Mouse (Mus musculus) erythroid progenitor cell, adult 5-6 weeks (primary cell): Measurements from ENCODE around the gene Spef2. TPM values are rescaled to one million over a fixed set of nuclear protein-coding genes. Genes with fewer than 3 reads are reported as not detected.
"Not testable (repeated sequence)": the region's sequence is repeated elsewhere in the genome, so short reads cannot be mapped to it uniquely, and the experiment has no call there.

Experiments
- ATAC-seq: replicated peaks from 2 replicates; pipeline ENCODE4 v1.8.0; 2016; ENCODE audit warnings: moderate number of reproducible peaks, mild to moderate bottlenecking, moderate TSS enrichment, inconsistent platforms; ENCODE audit not compliant: poor library complexity, low FRiP score, severe bottlenecking
- total RNA-seq, 2 experiments: library from RNA; stranded (forward) in 1 of 2; stranded (reverse) in 1 of 2; fragments of 150-400 nt in 1 of 2; fragments of 186-747, 209-891 nt in 1 of 2; gene quantifications; 2 replicates each; pipeline versions ENCODE4 v1.2.3 to v1.2.4; 2015 to 2017; ENCODE audit warnings: low replicate concordance in 2 of 2

Spef2 gene
- total RNA-seq, 2 experiments from 2014 or later: 0.68 to 0.84 TPM

DNA sequence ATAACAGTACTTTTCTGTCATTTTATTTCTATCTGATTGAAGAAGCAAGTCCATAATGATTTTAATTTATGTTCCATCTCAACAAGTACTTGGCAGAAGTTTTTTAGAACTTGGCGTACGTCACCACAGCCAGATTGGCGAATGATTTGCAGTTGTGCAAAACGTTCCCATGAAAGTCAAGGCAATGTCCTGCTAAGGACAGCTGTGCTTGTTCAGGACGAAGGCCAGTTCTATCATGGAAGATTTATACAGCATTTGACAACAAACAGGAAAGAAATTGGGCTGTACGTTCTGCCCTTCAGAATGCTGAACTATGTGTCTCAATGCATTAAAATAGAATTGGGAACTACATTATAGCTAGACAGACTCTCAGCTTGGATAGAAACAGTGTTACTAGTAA, 183.3 kb downstream of the Spef2 start:
- no peak for ATAC-seq

DNA sequence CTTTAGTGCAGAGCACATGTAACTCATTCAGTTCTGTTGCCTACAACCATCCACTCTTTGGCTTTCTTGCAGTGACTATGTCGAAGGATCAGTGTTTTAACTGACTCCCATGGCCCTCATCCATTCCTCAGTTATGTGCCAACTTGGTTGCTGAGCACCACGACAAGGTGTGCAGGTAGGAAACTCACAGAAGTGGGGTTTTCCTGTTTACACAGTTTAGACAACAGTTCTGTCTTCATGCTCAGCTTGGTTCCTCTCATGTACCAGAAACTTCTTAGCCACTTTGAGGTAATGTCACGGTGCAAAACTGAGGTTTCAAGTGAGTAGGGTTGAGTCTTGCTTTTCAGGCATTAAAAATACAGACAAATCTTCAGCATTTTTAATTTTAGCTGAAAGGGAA, 184.5 kb downstream of the Spef2 start:
- ATAC-seq: no peak

DNA sequence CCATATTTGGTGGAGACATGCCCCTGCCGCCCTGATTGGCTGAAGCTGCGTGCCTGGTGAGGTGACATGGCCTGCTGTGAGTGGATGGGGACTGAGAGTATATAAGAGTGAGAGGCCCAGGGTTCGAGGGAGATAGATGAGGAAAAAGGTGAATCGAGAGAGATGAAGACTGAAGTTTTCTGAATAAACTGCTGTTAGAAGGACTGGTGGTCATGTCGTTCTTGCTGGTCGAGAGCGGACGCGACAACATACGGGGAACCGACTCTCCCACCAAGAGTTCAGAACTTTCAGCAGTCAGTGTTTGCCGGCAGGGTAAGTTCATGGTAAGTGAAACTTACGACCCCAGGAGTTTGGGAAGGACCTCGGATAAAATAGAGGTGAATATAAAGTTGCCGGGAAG, 191.4 kb downstream of the Spef2 start:
- ATAC-seq: not testable (repeated sequence)

DNA sequence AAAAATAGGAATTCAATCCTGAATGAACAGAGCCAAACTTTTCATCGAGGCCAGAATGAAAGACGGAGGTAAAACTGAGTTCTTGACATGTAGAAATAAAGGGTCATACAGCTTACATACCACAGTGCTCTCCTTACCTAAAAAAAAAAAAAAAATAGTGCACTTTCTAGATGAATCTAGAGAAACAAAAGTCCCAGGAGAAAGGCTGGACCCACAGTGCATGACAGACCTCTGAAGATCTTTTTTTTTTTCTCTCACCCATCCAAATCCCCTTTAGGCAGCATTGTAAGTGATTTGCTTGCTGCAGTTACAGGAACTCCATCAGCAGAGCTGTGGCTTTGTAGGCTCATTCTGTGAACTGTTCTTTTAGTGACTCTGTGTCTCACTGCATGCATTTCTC, 199.7 kb downstream of the Spef2 start:
- no peak for ATAC-seq

DNA sequence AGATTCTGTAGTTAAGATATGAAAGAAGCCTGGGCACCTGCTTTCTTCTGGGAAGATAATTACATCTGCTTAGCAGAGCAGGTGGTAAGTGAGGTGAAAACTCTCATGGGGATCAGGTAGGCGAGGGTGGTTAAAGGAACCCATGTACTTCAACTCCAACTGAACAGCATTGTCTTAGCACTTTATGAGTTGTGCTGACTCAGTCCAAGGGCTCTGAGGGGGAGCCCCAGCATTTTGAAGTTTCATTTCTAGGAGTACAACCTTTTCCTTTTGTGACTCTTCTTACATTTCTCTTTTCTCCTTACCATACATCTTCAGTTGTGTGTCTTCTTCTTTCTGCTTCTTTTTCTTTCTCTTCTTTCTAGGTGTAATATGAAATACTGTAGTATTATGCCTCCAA, 213.5 kb downstream of the Spef2 start:
- ATAC-seq: no peak

DNA sequence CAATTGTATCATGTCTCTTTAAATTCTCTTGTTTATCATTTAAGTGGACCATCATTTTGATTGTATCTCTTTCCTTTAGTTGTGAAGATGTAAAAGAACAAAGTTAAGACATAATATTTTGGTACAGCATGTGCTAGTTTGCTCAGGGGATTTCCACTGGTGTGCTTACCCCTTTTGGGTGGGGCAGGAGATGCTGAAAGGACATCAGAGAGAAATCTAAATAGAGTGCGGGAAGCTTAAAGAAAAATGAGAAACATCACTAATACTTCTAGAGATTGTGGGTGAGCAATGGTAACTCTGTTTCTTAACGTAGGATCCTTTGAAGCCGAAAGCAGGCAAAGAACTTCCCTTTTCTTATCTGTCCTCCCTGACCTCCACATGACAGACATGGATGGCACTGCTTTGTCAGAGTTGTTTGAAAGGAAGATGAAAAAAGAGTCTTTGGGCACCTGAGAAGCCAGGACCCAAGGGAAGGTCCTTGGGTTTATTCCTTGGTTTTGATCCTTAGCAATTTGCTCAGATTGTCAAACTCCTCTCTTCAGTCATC, 215.2 kb downstream of the Spef2 start:
- no peak for ATAC-seq

DNA sequence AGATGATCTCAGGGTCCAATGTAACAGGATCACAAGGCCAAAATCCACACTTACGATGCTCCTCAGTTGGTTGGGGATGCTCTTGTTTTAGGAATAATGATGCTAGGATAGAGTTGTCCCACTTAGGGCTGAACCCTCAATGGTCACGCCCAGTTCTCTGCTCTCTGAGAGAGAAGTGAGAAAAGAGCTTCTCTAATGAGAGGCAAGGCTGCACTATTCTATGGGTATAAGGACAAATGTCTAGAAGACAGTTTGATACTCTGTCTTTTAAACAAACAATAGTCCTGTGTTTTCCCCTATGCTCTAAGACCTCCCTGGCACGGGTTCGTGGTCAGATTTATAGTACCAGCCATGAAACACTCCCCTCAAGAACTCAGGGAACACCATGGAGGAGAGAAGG, 218.6 kb downstream of the Spef2 start, which contains the start of gene Il7r:
Gene Il7r (minus strand): TSS at position 101 of the 400 bp plus-strand sequence.
- no peak for ATAC-seq

DNA sequence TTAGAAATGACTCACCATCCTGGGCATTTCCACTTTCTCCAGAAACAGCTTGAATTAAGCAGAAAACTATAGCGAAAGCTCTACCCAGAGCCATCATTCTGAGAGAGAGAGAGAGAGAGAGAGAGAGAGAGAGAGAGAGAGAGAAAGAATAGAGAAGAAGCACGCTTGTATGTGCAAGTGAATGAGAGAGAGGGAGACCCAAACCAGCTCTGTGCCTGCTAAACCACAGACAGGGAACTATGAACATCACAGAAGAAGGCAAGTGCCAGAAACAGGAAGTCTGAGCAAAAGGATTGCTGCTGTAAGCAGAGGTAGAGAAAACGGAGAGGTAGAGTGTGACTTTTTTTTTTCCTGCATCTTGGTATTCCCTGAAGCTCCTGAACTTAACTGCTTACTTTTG, 219.0 kb downstream of the Spef2 start:
- no peak for ATAC-seq

Other genes with a start within 250 kb of the Spef2 start
- 15.1 and 15.5 TPM in 2 replicates for gene Il7r, start 218.7 kb downstream of the Spef2 start, total RNA-seq (2015; ENCODE audit: low replicate concordance)
- gene Il7r, start 218.7 kb downstream of the Spef2 start, total RNA-seq (2017; ENCODE audit: low replicate concordance): 10.7 and 16.6 TPM in 2 replicates